25 mouse cellular contexts compared by ENCODE assay signal in the genomic region with DNA sequence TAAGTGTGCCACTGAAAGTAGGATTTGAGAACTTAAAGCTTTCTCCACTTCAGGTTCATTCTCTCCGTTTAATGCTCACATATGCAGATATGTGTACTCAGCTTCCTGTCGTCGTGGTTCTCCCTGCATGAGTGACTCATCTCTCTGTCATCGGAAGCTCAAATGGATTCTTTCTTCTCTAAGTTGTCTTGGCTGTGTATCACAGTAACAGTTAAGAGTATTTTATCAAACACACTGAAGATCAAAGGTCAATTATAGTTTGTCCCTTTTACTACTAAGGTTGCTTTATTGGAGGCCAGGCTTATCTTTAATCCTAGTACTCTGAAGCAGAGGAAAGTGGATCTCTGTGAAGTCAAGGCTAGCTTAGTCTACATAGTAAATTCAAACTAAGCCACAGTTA.
DNase-seq lines count a peak whose midpoint lies in the region; ATAC-seq and TF ChIP-seq lines count a peak whose summit lies in the region.
"Had no signal": no experiment of that assay in that cellular context is flagged by ENCODE, and none has a peak within 500 bp of the region (broad histone marks: within the 10 kb centered on the region; RNA-seq: fewer than 3 reads in every experiment).

No protein-coding gene starts in this region.

- H3K79me2 ChIP-seq in myocyte (ENCODE audit: control insufficient read depth, insufficient read depth): no peaks in the 10 kb centered on the region

- no peak overlapping the region for H3ac ChIP-seq in myocyte (ENCODE audit: control insufficient read depth, insufficient read length)

- TF ChIP-seq POLR2A in myocyte (IDR thresholded peaks at IDR 0.05; ENCODE audit: insufficient read length, low read depth): no peak
- TF ChIP-seq POLR2A in cerebellum, adult 2 months (IDR thresholded peaks at IDR 0.05; ENCODE audit: borderline replicate concordance, insufficient read depth, low read length): no peak

- no peak for TF ChIP-seq CTCF in cerebellum, adult 2 months (IDR thresholded peaks at IDR 0.05; ENCODE audit: borderline replicate concordance, insufficient read depth, low read depth, low read length)

- DNase-seq in 416B (ENCODE audit: low read depth): peak; percentile 75
- DNase-seq in NIH3T3 (ENCODE audit: low read depth): peak; percentile 52
- DNase-seq in left cerebral cortex, postnatal 4 days: no peak
- no peak for DNase-seq in layer of hippocampus, adult 9-10 months (ENCODE audit: low spot score)
- no peak for DNase-seq in embryonic facial prominence, embryonic 10.5 days (ENCODE audit: low spot score)
- no peak for DNase-seq in cerebellum, adult 2 months
- DNase-seq: adrenal gland, adult 2 months; adrenal gland, postnatal 14 days; cerebellum, adult 11-12 months; cerebellum, adult 9-11 months; cerebellum, postnatal 36 days; embryo, embryonic 11 days; gastrocnemius, postnatal 25 days; heart, adult 18-20 months; heart, postnatal 10 days; heart, postnatal 36 days; kidney, adult 11 months had no signal

- H3K27ac ChIP-seq in intestine, embryonic 15.5 days: no peak overlapping the region
- no peak overlapping the region for H3K27ac ChIP-seq in embryonic facial prominence, embryonic 10.5 days (replicated peaks)
- no peak overlapping the region for H3K27ac ChIP-seq in cerebellum, adult 2 months (ENCODE audit: insufficient read depth, low read length)
- H3K27ac ChIP-seq: heart, embryonic 15.5 days; hindbrain, embryonic 10.5 days; hindbrain, embryonic 13.5 days had no signal

- no peaks in the 10 kb centered on the region for H3K27me3 ChIP-seq in intestine, embryonic 15.5 days (replicated peaks)
- H3K27me3 ChIP-seq in myocyte (ENCODE audit: control insufficient read depth, insufficient read depth, insufficient read length): no peaks in the 10 kb centered on the region
- H3K27me3 ChIP-seq in embryonic facial prominence, embryonic 10.5 days (replicated peaks; ENCODE audit: low read depth, poor library complexity, severe bottlenecking): no peaks in the 10 kb centered on the region
- H3K27me3 ChIP-seq in cerebellum, adult 2 months (ENCODE audit: control insufficient read depth, insufficient read depth, low read length): no peaks in the 10 kb centered on the region
- H3K27me3 ChIP-seq: heart, embryonic 12.5 days; heart, embryonic 15.5 days; hindbrain, embryonic 13.5 days had no signal

- no peaks in the 10 kb centered on the region for H3K4me1 ChIP-seq in intestine, embryonic 15.5 days (replicated peaks)
- no peaks in the 10 kb centered on the region for H3K4me1 ChIP-seq in embryonic facial prominence, embryonic 10.5 days
- no peaks in the 10 kb centered on the region for H3K4me1 ChIP-seq in cerebellum, adult 2 months (ENCODE audit: control insufficient read depth, insufficient read depth, low read length)
- H3K4me1 ChIP-seq: heart, embryonic 12.5 days; heart, embryonic 15.5 days; hindbrain, embryonic 10.5 days; hindbrain, embryonic 13.5 days had no signal

- no peaks in the 10 kb centered on the region for H3K36me3 ChIP-seq in intestine, embryonic 15.5 days
- H3K36me3 ChIP-seq in myocyte (ENCODE audit: control insufficient read depth, insufficient read depth): no peaks in the 10 kb centered on the region
- H3K36me3 ChIP-seq in embryonic facial prominence, embryonic 10.5 days (replicated peaks): no peaks in the 10 kb centered on the region
- H3K36me3 ChIP-seq: heart, embryonic 12.5 days; heart, embryonic 15.5 days; hindbrain, embryonic 10.5 days; hindbrain, embryonic 13.5 days had no signal

- no peaks in the 10 kb centered on the region for H3K9me3 ChIP-seq in intestine, embryonic 15.5 days
- no peaks in the 10 kb centered on the region for H3K9me3 ChIP-seq in embryonic facial prominence, embryonic 10.5 days
- H3K9me3 ChIP-seq: heart, embryonic 12.5 days; heart, embryonic 15.5 days; hindbrain, embryonic 10.5 days; hindbrain, embryonic 13.5 days had no signal

- intact Hi-C loops in left cerebral cortex, postnatal 4 days (cut with DNase I): no loop called here

- 61% methylated on average over 4 of the region's 4 CpGs for WGBS in intestine, embryonic 15.5 days
- WGBS in embryonic facial prominence, embryonic 10.5 days: 84% methylated on average over 4 of the region's 4 CpGs
- WGBS in cerebellum, adult 2 months: 84% methylated on average over 4 of the region's 4 CpGs

- H3K4me3 ChIP-seq in intestine, embryonic 15.5 days (replicated peaks): no peak overlapping the region
- no peak overlapping the region for H3K4me3 ChIP-seq in myocyte
- H3K4me3 ChIP-seq in embryonic facial prominence, embryonic 10.5 days: no peak overlapping the region
- H3K4me3 ChIP-seq in cerebellum, adult 2 months (replicated peaks; ENCODE audit: insufficient read depth, low read depth, low read length): no peak overlapping the region
- H3K4me3 ChIP-seq: heart, embryonic 12.5 days; heart, embryonic 15.5 days; hindbrain, embryonic 10.5 days; hindbrain, embryonic 13.5 days had no signal

- no peak overlapping the region for H3K4me2 ChIP-seq in intestine, embryonic 15.5 days (replicated peaks)
- H3K4me2 ChIP-seq in myocyte (ENCODE audit: low read depth): peak overlapping the region; percentile 25
- H3K4me2 ChIP-seq: heart, embryonic 12.5 days; heart, embryonic 15.5 days; hindbrain, embryonic 13.5 days had no signal

- ATAC-seq in intestine, embryonic 15.5 days: peak; percentile 68
- ATAC-seq: forebrain, embryonic 14.5 days; hindbrain, embryonic 16.5 days had no signal

- H3K9ac ChIP-seq in intestine, embryonic 15.5 days: no peak overlapping the region
- H3K9ac ChIP-seq: heart, embryonic 12.5 days; heart, embryonic 15.5 days; hindbrain, embryonic 13.5 days had no signal

TF ChIP-seq in myocyte, 11 proteins besides CTCF, POLR2A, EP300 and RAD21:
- TF ChIP-seq TCF12 (IDR thresholded peaks at IDR 0.05; ENCODE audit: insufficient read depth, poor library complexity, severe bottlenecking): no peak
- no peak for TF ChIP-seq POLR2AphosphoS2 (IDR thresholded peaks at IDR 0.05; ENCODE audit: insufficient read length, low read depth)
- no peak for TF ChIP-seq MAX (IDR thresholded peaks at IDR 0.05; ENCODE audit: low read depth)
- TF ChIP-seq E2F4 (IDR thresholded peaks at IDR 0.05; ENCODE audit: insufficient read depth): no peak
- no peak for TF ChIP-seq REST (IDR thresholded peaks at IDR 0.05; ENCODE audit: insufficient read depth, insufficient read length)
- TF ChIP-seq CEBPB (IDR thresholded peaks at IDR 0.05; ENCODE audit: insufficient read depth, poor library complexity, severe bottlenecking): no peak
- TF ChIP-seq SRF (IDR thresholded peaks at IDR 0.05; ENCODE audit: control insufficient read depth, insufficient read length, low read depth): no peak
- TF ChIP-seq MYOD1 (IDR thresholded peaks at IDR 0.05; ENCODE audit: control insufficient read depth in 1 of 3, insufficient read length in 2 of 3, low read depth in 2 of 3): no peak
- TF ChIP-seq MYOG (IDR thresholded peaks at IDR 0.05; ENCODE audit: control insufficient read depth in 1 of 3, insufficient read depth in 1 of 3, insufficient read length in 2 of 3, low read depth in 2 of 3): no peak
- no peak for TF ChIP-seq USF1 (IDR thresholded peaks at IDR 0.05; ENCODE audit: low read depth)
- no peak for TF ChIP-seq TCF3 (IDR thresholded peaks at IDR 0.05; ENCODE audit: insufficient read length, low read depth)

Comparison
In these comparisons a context has a peak if more than half of its experiments do, and no peak if none do; other contexts are left out.
1. DNase-seq: peak in 416B (single experiment) and NIH3T3 (single experiment); none in left cerebral cortex, postnatal 4 days (single experiment), layer of hippocampus, adult 9-10 months (single experiment), embryonic facial prominence, embryonic 10.5 days (single experiment) and cerebellum, adult 2 months (0 of 2).